Mouse (Mus musculus): Measurements from ENCODE around the gene Ociad1. TPM values are rescaled to one million over a fixed set of nuclear protein-coding genes. Genes with fewer than 3 reads are reported as not detected.
"Not testable (repeated sequence)": the region's sequence is repeated elsewhere in the genome, so short reads cannot be mapped to it uniquely, and the experiment has no call there.

The Ociad1 gene
- polyA plus RNA-seq, 1 experiment from 2014 or later = 317 TPM

DNA sequence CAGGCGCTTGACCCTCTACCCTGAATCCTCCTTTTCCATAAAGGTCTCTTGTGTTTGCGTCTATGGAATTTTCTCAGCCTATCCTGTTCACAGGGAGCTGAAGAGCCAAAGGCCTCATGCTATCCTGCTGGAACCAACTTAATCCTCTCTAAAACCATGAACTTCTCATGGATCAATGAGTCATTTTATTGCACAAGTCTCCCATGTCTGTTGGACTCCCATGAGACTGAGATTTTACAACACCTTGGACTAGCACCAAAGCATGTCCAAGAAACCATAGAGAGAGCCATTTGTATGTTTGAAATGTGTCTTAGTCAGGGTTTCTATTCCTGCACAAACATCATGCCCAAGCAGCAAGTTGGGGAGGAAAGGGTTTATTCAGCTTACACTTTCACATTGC is 22.1 kb downstream of the Ociad1 start:
- H3K9me3 ChIP-seq (replicated peaks; ENCODE audit: control insufficient read depth, low read length) = no peaks in the 10 kb centered on the region
- no peaks in the 10 kb centered on the region for H3K27me3 ChIP-seq (ENCODE audit: control insufficient read depth, insufficient read depth, low read length)
- 92% methylated on average over 2 of the region's 2 CpGs for WGBS
- H3K4me1 ChIP-seq (ENCODE audit: control insufficient read depth, insufficient read depth, low read length) = peaks cover 21% of the 10 kb centered on the region
- H3K27ac ChIP-seq (ENCODE audit: low read length) = no peak overlapping the region
- H3K9ac ChIP-seq (ENCODE audit: low read length) = no peak overlapping the region
- ATAC-seq (replicated peaks; ENCODE audit: extremely low read depth, insufficient read depth, low FRiP score) = no peak
- no peak overlapping the region for H3K4me3 ChIP-seq (ENCODE audit: low read length)
- no peak overlapping the region for H3K4me2 ChIP-seq (ENCODE audit: low read depth, low read length)
- peaks cover 31% of the 10 kb centered on the region for H3K36me3 ChIP-seq (ENCODE audit: control insufficient read depth, insufficient read depth)

DNA sequence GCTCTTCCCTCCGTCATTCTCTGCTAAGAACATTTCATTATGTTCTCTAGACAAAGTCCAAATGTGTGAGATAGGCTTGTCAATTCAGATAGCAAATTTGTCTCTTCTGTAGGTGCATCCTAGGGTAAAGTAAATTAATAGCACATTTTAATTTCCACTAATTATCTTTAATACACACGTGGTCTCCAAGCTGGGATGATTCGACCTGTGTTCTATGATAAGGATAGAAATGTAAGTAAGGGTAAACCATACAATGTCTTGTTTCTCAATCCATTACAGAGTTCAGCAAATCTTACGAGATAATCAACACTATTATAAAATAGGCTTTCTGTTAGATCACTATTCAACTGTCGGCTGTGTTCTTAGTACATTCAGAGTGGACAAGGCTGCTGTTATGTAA is 26.7 kb downstream of the Ociad1 start:
- no peak for ATAC-seq (replicated peaks; ENCODE audit: extremely low read depth, insufficient read depth, low FRiP score)
- 85% methylated on average over 5 of the region's 5 CpGs for WGBS
- Histone ChIP-seq H3K27me3 (ENCODE audit: control insufficient read depth, insufficient read depth, low read length) (no peaks in the 10 kb centered on the region), H3K4me3 (ENCODE audit: low read length) (no peak overlapping the region), H3K9me3 (replicated peaks; ENCODE audit: control insufficient read depth, low read length) (no peaks in the 10 kb centered on the region), H3K9ac (ENCODE audit: low read length) (no peak overlapping the region), H3K4me2 (ENCODE audit: low read depth, low read length) (no peak overlapping the region), H3K36me3 (ENCODE audit: control insufficient read depth, insufficient read depth) (peaks cover 6% of the 10 kb centered on the region), H3K4me1 (ENCODE audit: control insufficient read depth, insufficient read depth, low read length) (peaks cover 11% of the 10 kb centered on the region), H3K27ac (ENCODE audit: low read length) (no peak overlapping the region)

DNA sequence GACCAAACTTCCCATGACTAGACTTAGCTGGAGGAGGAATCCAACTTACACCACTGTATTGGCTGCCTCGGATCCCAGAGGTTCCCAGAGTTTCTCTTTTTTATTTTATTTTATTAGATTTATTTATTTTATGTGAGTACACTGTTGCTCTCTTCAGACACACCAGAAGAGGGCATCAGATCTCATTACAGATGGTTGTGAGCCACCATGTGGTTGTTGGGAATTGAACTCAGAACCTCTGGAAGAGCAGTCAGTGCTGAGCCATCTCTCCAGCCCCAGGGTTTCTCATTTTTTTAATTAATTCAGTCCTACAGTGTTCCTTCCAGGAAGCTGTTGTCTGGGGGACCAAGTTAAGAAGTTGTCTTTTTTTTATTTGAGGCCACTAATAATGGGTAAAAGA is 30.1 kb downstream of the Ociad1 start:
- WGBS = 97% methylated on average over 1 of the region's 1 CpGs
- H3K27me3 ChIP-seq (ENCODE audit: control insufficient read depth, insufficient read depth, low read length); H3K36me3 ChIP-seq (ENCODE audit: control insufficient read depth, insufficient read depth); H3K4me2 ChIP-seq (ENCODE audit: low read depth, low read length); ATAC-seq (replicated peaks; ENCODE audit: extremely low read depth, insufficient read depth, low FRiP score); H3K9ac ChIP-seq (ENCODE audit: low read length); H3K9me3 ChIP-seq (replicated peaks; ENCODE audit: control insufficient read depth, low read length); H3K4me3 ChIP-seq (ENCODE audit: low read length); H3K27ac ChIP-seq (ENCODE audit: low read length); H3K4me1 ChIP-seq (ENCODE audit: control insufficient read depth, insufficient read depth, low read length): not testable (repeated sequence)

DNA sequence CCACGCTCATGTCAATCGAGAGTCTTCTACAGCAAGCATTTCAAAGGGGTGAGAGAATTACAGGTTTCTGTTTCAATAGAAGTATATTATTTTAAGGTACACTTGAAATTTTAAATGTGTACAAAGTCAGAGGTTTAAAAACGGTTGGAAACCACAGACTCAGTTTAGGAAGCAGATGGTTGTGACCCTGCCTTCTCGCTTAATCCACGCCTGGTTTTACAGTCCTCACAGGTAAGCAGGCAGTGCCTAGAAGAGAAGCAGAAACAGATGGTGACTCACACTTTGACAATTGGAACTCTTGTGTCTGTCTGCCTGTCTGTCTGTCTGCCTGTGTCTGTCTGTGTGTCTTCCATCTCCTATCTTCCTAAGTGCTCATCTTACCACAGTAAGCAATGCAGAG is 31.0 kb downstream of the Ociad1 start:
- no peaks in the 10 kb centered on the region for H3K9me3 ChIP-seq (replicated peaks; ENCODE audit: control insufficient read depth, low read length)
- H3K4me2 ChIP-seq (ENCODE audit: low read depth, low read length) = no peak overlapping the region
- H3K27ac ChIP-seq (ENCODE audit: low read length) = no peak overlapping the region
- no peaks in the 10 kb centered on the region for H3K4me1 ChIP-seq (ENCODE audit: control insufficient read depth, insufficient read depth, low read length)
- H3K27me3 ChIP-seq (ENCODE audit: control insufficient read depth, insufficient read depth, low read length) = no peaks in the 10 kb centered on the region
- no peak overlapping the region for H3K4me3 ChIP-seq (ENCODE audit: low read length)
- no peak overlapping the region for H3K9ac ChIP-seq (ENCODE audit: low read length)
- 77% methylated on average over 5 of the region's 5 CpGs for WGBS
- no peaks in the 10 kb centered on the region for H3K36me3 ChIP-seq (ENCODE audit: control insufficient read depth, insufficient read depth)
- ATAC-seq (replicated peaks; ENCODE audit: extremely low read depth, insufficient read depth, low FRiP score) = no peak

DNA sequence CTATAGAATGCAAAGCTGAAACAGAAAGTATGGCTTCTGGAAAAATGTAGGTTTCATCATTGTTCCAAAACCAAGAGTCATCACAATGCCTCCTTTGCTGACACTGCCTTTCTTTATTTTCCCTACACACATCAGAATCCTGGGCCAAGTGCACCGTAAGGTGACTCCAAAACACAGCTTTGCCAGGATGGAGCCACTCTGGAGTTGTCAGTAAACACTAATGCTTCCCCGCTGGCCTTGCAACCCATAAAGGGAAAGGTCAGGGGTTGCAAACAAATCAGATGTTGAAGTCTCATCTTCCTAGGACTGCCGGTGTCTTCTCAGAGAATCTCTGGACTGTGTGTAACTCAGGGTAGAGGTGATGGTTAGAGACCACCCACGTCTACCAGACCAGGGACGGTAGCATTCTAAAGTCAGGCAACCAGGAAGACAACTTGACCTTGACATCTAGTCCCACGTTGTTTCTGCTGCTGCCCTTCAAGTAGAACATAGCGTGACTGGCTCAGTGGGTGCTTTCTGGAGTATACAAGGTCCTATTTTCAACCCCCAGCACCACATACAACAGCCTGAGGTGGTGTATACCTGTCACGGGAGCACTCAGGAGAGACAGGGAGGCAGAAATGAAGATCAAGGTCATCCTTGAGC is 32.1 kb downstream of the Ociad1 start:
- no peak for ATAC-seq (replicated peaks; ENCODE audit: extremely low read depth, insufficient read depth, low FRiP score)
- 79% methylated on average over 8 of the region's 8 CpGs for WGBS
- Histone ChIP-seq H3K9ac (ENCODE audit: low read length) (no peak overlapping the region), H3K4me1 (ENCODE audit: control insufficient read depth, insufficient read depth, low read length) (no peaks in the 10 kb centered on the region), H3K4me2 (ENCODE audit: low read depth, low read length) (no peak overlapping the region), H3K27me3 (ENCODE audit: control insufficient read depth, insufficient read depth, low read length) (no peaks in the 10 kb centered on the region), H3K36me3 (ENCODE audit: control insufficient read depth, insufficient read depth) (no peaks in the 10 kb centered on the region), H3K27ac (ENCODE audit: low read length) (no peak overlapping the region), H3K4me3 (ENCODE audit: low read length) (no peak overlapping the region), H3K9me3 (replicated peaks; ENCODE audit: control insufficient read depth, low read length) (no peaks in the 10 kb centered on the region)

DNA sequence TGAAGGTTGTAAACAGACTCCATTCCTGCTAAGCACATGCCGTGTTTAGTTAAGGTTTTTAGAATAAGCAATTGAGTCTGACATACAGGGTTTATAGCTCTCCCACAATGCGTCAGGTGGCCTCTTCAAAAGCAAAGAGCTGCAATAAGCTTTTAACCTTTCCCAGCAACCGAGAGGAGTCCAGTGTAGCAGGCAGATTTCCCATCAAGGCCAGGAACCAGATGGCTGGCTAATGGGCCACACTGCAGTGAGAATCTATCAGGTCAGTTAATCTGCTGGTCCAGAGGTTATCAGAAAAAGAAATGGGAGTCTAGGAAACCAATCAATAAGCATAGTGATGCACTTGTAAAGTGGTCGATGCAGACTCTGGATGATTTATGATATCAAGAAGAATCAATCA is 38.4 kb downstream of the Ociad1 start:
- ATAC-seq (replicated peaks; ENCODE audit: extremely low read depth, insufficient read depth, low FRiP score) = no peak
- H3K4me3 ChIP-seq (ENCODE audit: low read length) = no peak overlapping the region
- H3K27me3 ChIP-seq (ENCODE audit: control insufficient read depth, insufficient read depth, low read length) = no peaks in the 10 kb centered on the region
- H3K27ac ChIP-seq (ENCODE audit: low read length) = no peak overlapping the region
- H3K9me3 ChIP-seq (replicated peaks; ENCODE audit: control insufficient read depth, low read length) = no peaks in the 10 kb centered on the region
- H3K36me3 ChIP-seq (ENCODE audit: control insufficient read depth, insufficient read depth) = no peaks in the 10 kb centered on the region
- WGBS = 52% methylated on average over 4 of the region's 4 CpGs
- H3K9ac ChIP-seq (ENCODE audit: low read length) = no peak overlapping the region
- no peak overlapping the region for H3K4me2 ChIP-seq (ENCODE audit: low read depth, low read length)
- H3K4me1 ChIP-seq (ENCODE audit: control insufficient read depth, insufficient read depth, low read length) = 0 out of 2 replicates have a peak, but pooled peaks cover 3% of the 10 kb centered on the region

DNA sequence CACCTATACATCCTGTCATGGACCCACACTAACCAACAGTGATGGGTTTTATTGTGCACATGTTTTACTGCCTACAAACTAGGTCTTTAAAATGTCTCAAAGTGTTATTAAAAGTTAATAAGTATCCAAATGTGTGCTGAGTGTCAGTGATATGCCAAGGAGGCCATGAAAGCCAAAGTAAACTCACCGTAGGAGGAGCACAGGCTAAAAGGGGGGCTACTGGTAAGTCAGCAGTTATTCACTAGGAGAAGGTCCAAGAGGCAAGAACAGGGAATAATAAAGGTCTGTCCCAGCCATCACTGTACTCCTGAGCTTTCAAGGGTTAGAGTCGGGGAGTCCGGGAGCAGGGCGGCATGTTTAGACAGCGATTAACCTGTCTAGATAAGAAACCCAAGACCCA is 43.9 kb downstream of the Ociad1 start:
- ATAC-seq (replicated peaks; ENCODE audit: extremely low read depth, insufficient read depth, low FRiP score) = no peak
- H3K36me3 ChIP-seq (ENCODE audit: control insufficient read depth, insufficient read depth) = no peaks in the 10 kb centered on the region
- no peak overlapping the region for H3K9ac ChIP-seq (ENCODE audit: low read length)
- H3K4me1 ChIP-seq (ENCODE audit: control insufficient read depth, insufficient read depth, low read length) = peaks cover 12% of the 10 kb centered on the region; the same call in 1 of the 2 replicates
- H3K4me3 ChIP-seq (ENCODE audit: low read length) = no peak overlapping the region
- no peak overlapping the region for H3K4me2 ChIP-seq (ENCODE audit: low read depth, low read length)
- no peaks in the 10 kb centered on the region for H3K9me3 ChIP-seq (replicated peaks; ENCODE audit: control insufficient read depth, low read length)
- 31% methylated on average over 5 of the region's 5 CpGs for whole genome bisulfite sequencing
- H3K27ac ChIP-seq (ENCODE audit: low read length) = no peak overlapping the region
- H3K27me3 ChIP-seq (ENCODE audit: control insufficient read depth, insufficient read depth, low read length) = no peaks in the 10 kb centered on the region

DNA sequence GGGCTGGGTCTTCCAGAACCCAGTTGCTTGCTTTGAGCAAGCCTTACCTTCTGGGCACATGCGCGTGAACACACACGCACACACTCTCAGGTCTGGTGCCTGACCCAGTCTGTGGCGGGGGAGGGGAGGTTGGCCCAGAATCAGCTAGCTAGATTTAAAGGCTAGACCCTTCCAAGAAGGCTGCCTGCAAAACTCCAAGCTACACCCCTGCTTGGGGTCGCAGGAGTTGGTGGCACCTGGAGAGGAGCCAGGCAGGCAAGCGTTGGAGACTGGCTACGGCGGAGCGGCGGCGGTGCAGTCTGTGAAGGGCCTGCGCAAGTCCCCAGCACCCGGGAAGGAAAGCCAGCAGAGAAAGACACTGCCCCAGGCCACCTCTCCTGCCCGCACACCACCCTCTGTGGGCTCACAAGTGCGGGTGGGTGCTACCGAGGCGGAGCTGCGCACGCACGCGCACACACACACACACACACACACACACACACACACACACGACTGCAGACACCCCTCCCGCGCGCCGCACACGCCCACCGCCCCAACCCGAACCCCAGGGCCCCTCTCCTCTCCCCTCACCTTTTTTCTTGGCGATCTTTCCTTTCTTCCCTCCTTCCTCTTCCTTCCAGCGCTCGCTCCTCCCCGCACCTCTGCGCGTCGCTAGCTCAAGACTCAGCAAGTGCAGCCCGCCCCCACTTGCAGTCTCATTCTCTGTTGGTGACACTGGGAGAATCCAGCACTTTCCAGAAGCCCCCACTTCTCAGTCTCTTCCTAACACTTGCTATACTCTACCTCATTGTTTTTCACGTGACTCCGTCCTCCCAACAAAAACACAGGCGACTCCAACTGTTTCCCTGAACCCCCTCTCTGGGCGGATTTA is 45.6 kb downstream of the Ociad1 start:
- Histone ChIP-seq H3K4me1 (ENCODE audit: control insufficient read depth, insufficient read depth, low read length) (peaks cover 12% of the 10 kb centered on the region; the same call in 1 of the 2 replicates), H3K9ac (ENCODE audit: low read length) (peak overlapping the region; percentile 78), H3K27ac (ENCODE audit: low read length) (peak overlapping the region; percentile 23; the same call in 1 of the 2 replicates), H3K27me3 (ENCODE audit: control insufficient read depth, insufficient read depth, low read length) (no peaks in the 10 kb centered on the region), H3K36me3 (ENCODE audit: control insufficient read depth, insufficient read depth) (no peaks in the 10 kb centered on the region), H3K4me3 (ENCODE audit: low read length) (peak overlapping the region; percentile 66), H3K9me3 (replicated peaks; ENCODE audit: control insufficient read depth, low read length) (no peaks in the 10 kb centered on the region), H3K4me2 (ENCODE audit: low read depth, low read length) (peak overlapping the region; percentile 70)
- 4% methylated on average over 34 of the region's 41 CpGs for WGBS
- peak; percentile 59 for ATAC-seq (replicated peaks; ENCODE audit: extremely low read depth, insufficient read depth, low FRiP score)

DNA sequence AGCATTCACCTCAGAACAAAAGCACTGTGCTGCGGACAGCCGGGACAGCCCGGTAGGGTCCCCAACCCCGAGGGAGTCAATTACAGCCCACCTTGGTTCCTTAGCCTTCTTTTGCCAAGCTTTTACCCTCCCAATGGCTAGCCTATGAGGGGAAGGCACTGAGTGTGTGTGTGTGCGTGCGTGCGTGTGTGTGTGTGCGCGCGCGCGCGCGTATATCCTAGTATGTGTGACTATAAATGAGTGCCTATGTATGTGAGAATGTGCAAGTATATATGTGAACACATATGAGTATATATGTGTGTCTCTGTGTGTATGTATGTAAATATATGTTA is 46.2 kb downstream of the Ociad1 start:
- H3K36me3 ChIP-seq (ENCODE audit: control insufficient read depth, insufficient read depth) = no peaks in the 10 kb centered on the region
- H3K9me3 ChIP-seq (replicated peaks; ENCODE audit: control insufficient read depth, low read length) = no peaks in the 10 kb centered on the region
- H3K4me3 ChIP-seq (ENCODE audit: low read length) = peak overlapping the region; percentile 66
- H3K4me1 ChIP-seq (ENCODE audit: control insufficient read depth, insufficient read depth, low read length) = peaks cover 12% of the 10 kb centered on the region; the same call in 1 of the 2 replicates
- 53% methylated on average over 14 of the region's 14 CpGs for WGBS
- no peaks in the 10 kb centered on the region for H3K27me3 ChIP-seq (ENCODE audit: control insufficient read depth, insufficient read depth, low read length)
- no peak for ATAC-seq (replicated peaks; ENCODE audit: extremely low read depth, insufficient read depth, low FRiP score)
- H3K4me2 ChIP-seq (ENCODE audit: low read depth, low read length) = peak overlapping the region; percentile 70
- H3K9ac ChIP-seq (ENCODE audit: low read length) = peak overlapping the region; percentile 78
- no peak overlapping the region for H3K27ac ChIP-seq (ENCODE audit: low read length)
